Mouse (Mus musculus): ENCODE measurements around the gene Stk40.

- TF ChIP-seq CTCF (IDR thresholded peaks at IDR 0.05; ENCODE audit: insufficient read depth, low read depth, low read length) (no peak), POLR2A (IDR thresholded peaks at IDR 0.05; ENCODE audit: insufficient read depth, low read depth, low read length) (no peak)
Measured at GRCm38 (mm10) chr4:126160981-126161380, 57.2 kb downstream of the Stk40 start.

Data from olfactory bulb, adult 2 months (tissue).